Mouse (Mus musculus) small intestine, adult 2 months (tissue): ENCODE measurements around the gene Gm14862. TPM values are rescaled to one million over a fixed set of nuclear protein-coding genes. Genes with fewer than 3 reads are reported as not detected.
A peak's percentile ranks its signal among the peaks of the same experiment; 100 is the strongest.

Experiments used
- H3K27ac ChIP-seq: fragments of 200-500 bp; 2 replicates; pipeline ENCODE4 v1.5.1; 2012; ENCODE audit warnings: low read depth, low read length, control low read depth, inconsistent platforms; ENCODE audit not compliant: insufficient read depth
- H3K27me3 ChIP-seq: fragments of 200-500 bp; 2 replicates; pipeline ENCODE4 v1.6.1; 2012; ENCODE audit warnings: mild to moderate bottlenecking, moderate library complexity, low read length, inconsistent platforms; ENCODE audit not compliant: control insufficient read depth, insufficient read depth
- H3K36me3 ChIP-seq: fragments of 200-500 bp; 2 replicates; pipeline ENCODE4 v1.6.1; 2012; ENCODE audit warnings: mild to moderate bottlenecking, low read length, control low read depth, inconsistent platforms; ENCODE audit not compliant: control insufficient read depth, insufficient read depth
- H3K4me1 ChIP-seq: fragments of 200-500 bp; 2 replicates; pipeline ENCODE4 v1.6.1; 2012; ENCODE audit warnings: low read length, inconsistent platforms, mixed read lengths; ENCODE audit not compliant: control insufficient read depth, insufficient read depth, insufficient read length
- H3K4me3 ChIP-seq: fragments of 200-500 bp; 2 replicates; pipeline ENCODE4 v1.5.1; 2012; ENCODE audit warnings: low read depth, mild to moderate bottlenecking, control low read depth, inconsistent platforms, low read length, moderate library complexity
- CTCF ChIP-seq: fragments of 200-500 bp; IDR thresholded peaks from 2 replicates; pipeline ENCODE4 v1.5.1; 2012; ENCODE audit warnings: low read depth, mild to moderate bottlenecking, control low read depth, inconsistent platforms, low read length, moderate library complexity, mixed read lengths; ENCODE audit not compliant: insufficient replicate concordance, insufficient read length; ENCODE audit errors: extremely low read depth
- POLR2A ChIP-seq: fragments of 200-500 bp; IDR thresholded peaks from 2 replicates; pipeline ENCODE4 v1.6.1; 2012; ENCODE audit warnings: low read depth, mild to moderate bottlenecking, control low read depth, inconsistent platforms, low read length, moderate library complexity
- WGBS: fragments of 180-500 bp; shearing (Covaris S2); methylation state at CpG from one replicate; pipeline ENCODE4 v1.1.7; 2018; 5-methylcytosine and 5-hydroxymethylcytosine counted together
- polyA plus RNA-seq: library from polyadenylated mRNA; depleted of rRNA; stranded (reverse); fragments of >200 nt; gene quantifications from 2 replicates; pipeline ENCODE4 v1.2.3, GENCODE M21; 2012; rRNA removed

Gm14862 gene
- polyA plus RNA-seq, 1 experiment = not detected

GRCm38 (mm10) chrX:9221736-9222135 lies 35.0 kb downstream of the Gm14862 start:
- TF ChIP-seq CTCF (no peak), POLR2A (no peak)
- Histone ChIP-seq H3K4me1 (no peaks in the 10 kb centered on the region), H3K27ac (no peak overlapping the region), H3K4me3 (no peak overlapping the region), H3K36me3 (no peaks in the 10 kb centered on the region), H3K27me3 (no peaks in the 10 kb centered on the region)
- 78% methylated on average over 4 of the region's 4 CpGs for WGBS

- H3K4me3 ChIP-seq = no peak overlapping the region
- H3K36me3 ChIP-seq = no peaks in the 10 kb centered on the region
- no peak overlapping the region for H3K27ac ChIP-seq
- H3K4me1 ChIP-seq = no peaks in the 10 kb centered on the region
- TF ChIP-seq POLR2A = no peak
- peak; percentile 45; the same call in 1 of the 2 replicates for TF ChIP-seq CTCF
- no peaks in the 10 kb centered on the region for H3K27me3 ChIP-seq
- WGBS = 31% methylated on average over 6 of the region's 6 CpGs
Measured at GRCm38 (mm10) chrX:9221206-9221605, 35.5 kb downstream of the Gm14862 start.

GRCm38 (mm10) chrX:9219570-9219969 lies 37.1 kb downstream of the Gm14862 start:
- H3K4me1 ChIP-seq = no peaks in the 10 kb centered on the region
- H3K27ac ChIP-seq = no peak overlapping the region
- TF ChIP-seq POLR2A (no peak), CTCF (no peak)
- H3K36me3 ChIP-seq = no peaks in the 10 kb centered on the region
- no peak overlapping the region for H3K4me3 ChIP-seq
- 79% methylated on average over 3 of the region's 3 CpGs for WGBS
- no peaks in the 10 kb centered on the region for H3K27me3 ChIP-seq

- no peaks in the 10 kb centered on the region for H3K4me1 ChIP-seq
- H3K27me3 ChIP-seq = no peaks in the 10 kb centered on the region
- 89% methylated on average over 2 of the region's 2 CpGs for WGBS
- TF ChIP-seq POLR2A (no peak), CTCF (no peak)
- no peak overlapping the region for H3K4me3 ChIP-seq
- no peaks in the 10 kb centered on the region for H3K36me3 ChIP-seq
- no peak overlapping the region for H3K27ac ChIP-seq
Measured at GRCm38 (mm10) chrX:9216244-9216643, 40.5 kb downstream of the Gm14862 start.

- Histone ChIP-seq H3K27ac (no peak overlapping the region), H3K4me3 (no peak overlapping the region), H3K27me3 (peaks cover 2% of the 10 kb centered on the region; the same call in 1 of the 2 replicates), H3K36me3 (no peaks in the 10 kb centered on the region), H3K4me1 (peaks cover 4% of the 10 kb centered on the region; the same call in 1 of the 2 replicates)
- 48% methylated on average over 2 of the region's 2 CpGs for WGBS
- no peak for TF ChIP-seq POLR2A
Measured at GRCm38 (mm10) chrX:9205121-9205520, 51.6 kb downstream of the Gm14862 start.

- 57% methylated on average over 7 of the region's 7 CpGs for WGBS
- Histone ChIP-seq H3K27me3 (peaks cover 2% of the 10 kb centered on the region; the same call in 1 of the 2 replicates), H3K4me3 (no peak overlapping the region), H3K27ac (no peak overlapping the region), H3K4me1 (peaks cover 4% of the 10 kb centered on the region; the same call in 1 of the 2 replicates), H3K36me3 (no peaks in the 10 kb centered on the region)
- TF ChIP-seq CTCF (no peak), POLR2A (no peak)
Measured at GRCm38 (mm10) chrX:9202781-9203405, 53.8 kb downstream of the Gm14862 start.

- peaks cover 4% of the 10 kb centered on the region; the same call in 1 of the 2 replicates for H3K4me1 ChIP-seq
- WGBS = 71% methylated on average over 2 of the region's 2 CpGs
- H3K27me3 ChIP-seq = peaks cover 2% of the 10 kb centered on the region; the same call in 1 of the 2 replicates
- TF ChIP-seq CTCF (no peak), POLR2A (no peak)
- H3K36me3 ChIP-seq = no peaks in the 10 kb centered on the region
- H3K4me3 ChIP-seq = no peak overlapping the region
- H3K27ac ChIP-seq = no peak overlapping the region
Measured at GRCm38 (mm10) chrX:9201954-9202353, 54.7 kb downstream of the Gm14862 start.

Other genes with a start within 250 kb of the Gm14862 start
- not detected in 2 replicates for gene Fthl17e, start 223.4 kb downstream of the Gm14862 start, polyA plus RNA-seq
- gene Fthl17f, start 193.9 kb downstream of the Gm14862 start, polyA plus RNA-seq = not detected in 2 replicates
- not detected in 2 replicates for gene 4930402K13Rik, start 152.3 kb downstream of the Gm14862 start, polyA plus RNA-seq
- 0.05 and 0.16 TPM in 2 replicates for gene Lancl3, start 57.0 kb downstream of the Gm14862 start, polyA plus RNA-seq
- gene Xk, start 15.9 kb upstream of the Gm14862 start, polyA plus RNA-seq = 3.7 and 10.1 TPM in 2 replicates
- 0.24 and 2.2 TPM in 2 replicates for gene H2al1m, start 26.9 kb upstream of the Gm14862 start, polyA plus RNA-seq
- not detected in 2 replicates for gene H2al1k, start 93.7 kb upstream of the Gm14862 start, polyA plus RNA-seq
- 0.51 and 0.75 TPM in 2 replicates for gene Cybb, start 230.9 kb upstream of the Gm14862 start, polyA plus RNA-seq